Mouse (Mus musculus) cerebellum, adult 2 months (tissue): ENCODE results near the gene Bfsp2. TPM values are rescaled to one million over a fixed set of nuclear protein-coding genes. Genes with fewer than 3 reads are reported as not detected.

Source experiments
- DNase-seq, 2 experiments: peaks; one replicate each; pipeline ENCODE4 v3.0.0; 2021
- H3K27ac ChIP-seq: fragments of 200-500 bp; 2 replicates; pipeline ENCODE4 v1.5.1; 2012; ENCODE audit warnings: low read length, control low read depth, inconsistent platforms; ENCODE audit not compliant: insufficient read depth
- H3K27me3 ChIP-seq: fragments of 200-500 bp; 2 replicates; pipeline ENCODE4 v1.6.1; 2012; ENCODE audit warnings: inconsistent platforms, mild to moderate bottlenecking, low read length, moderate library complexity; ENCODE audit not compliant: control insufficient read depth, insufficient read depth
- H3K4me1 ChIP-seq: fragments of 200-500 bp; 2 replicates; pipeline ENCODE4 v1.6.1; 2011; ENCODE audit warnings: low read length; ENCODE audit not compliant: control insufficient read depth, insufficient read depth
- H3K4me3 ChIP-seq: fragments of 200-500 bp; replicated peaks from 2 replicates; pipeline ENCODE3; 2011; ENCODE audit warnings: mild to moderate bottlenecking, low read depth, low read length, control low read depth; ENCODE audit not compliant: insufficient read depth
- CTCF ChIP-seq: fragments of 200-500 bp; IDR thresholded peaks from 2 replicates; pipeline ENCODE4 v1.5.1; 2011; ENCODE audit warnings: low read depth, mild to moderate bottlenecking, control low read depth, low read length, moderate library complexity, borderline replicate concordance; ENCODE audit not compliant: insufficient read depth
- POLR2A ChIP-seq: fragments of 200-500 bp; IDR thresholded peaks from 2 replicates; pipeline ENCODE4 v1.6.1; 2011; ENCODE audit warnings: low read length, control low read depth, borderline replicate concordance; ENCODE audit not compliant: insufficient read depth
- WGBS: fragments of 180-500 bp; shearing (Covaris S2); methylation state at CpG from one replicate; pipeline ENCODE4 v1.1.7; 2018; 5-methylcytosine and 5-hydroxymethylcytosine counted together
- polyA plus RNA-seq: library from polyadenylated mRNA; depleted of rRNA; stranded (reverse); fragments of >200 nt; gene quantifications from 2 replicates; pipeline ENCODE4 v1.2.3, GENCODE M21; 2012

The Bfsp2 gene
- polyA plus RNA-seq, 1 experiment = 9.2 TPM

DNA sequence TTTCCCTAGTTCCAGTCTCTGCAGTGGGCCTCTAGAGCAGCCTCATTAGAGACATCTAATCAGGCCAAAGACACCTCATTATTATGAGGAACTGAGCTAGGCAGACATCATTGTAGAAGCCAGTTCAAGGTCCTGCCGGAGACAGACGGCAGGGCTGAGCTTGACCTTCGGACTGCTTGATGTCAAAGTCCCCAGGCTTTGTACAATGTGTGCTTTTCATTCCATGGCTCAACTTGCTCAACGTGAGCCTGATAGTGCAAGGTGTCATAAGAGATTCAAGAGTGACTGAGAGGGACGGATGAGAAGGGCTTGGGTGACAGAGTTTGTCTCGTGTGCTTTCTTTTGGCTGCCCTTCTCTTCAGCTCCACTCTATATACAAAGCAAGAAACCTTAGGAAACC is 4.8 kb downstream of the Bfsp2 start:
- no peak for TF ChIP-seq CTCF
- TF ChIP-seq POLR2A = no peak
- DNase-seq = no peak
- H3K27ac ChIP-seq = no peak overlapping the region
- 86% methylated on average over 6 of the region's 6 CpGs for WGBS
- H3K4me1 ChIP-seq = no peaks in the 10 kb centered on the region
- H3K4me3 ChIP-seq = no peak overlapping the region
- no peaks in the 10 kb centered on the region for H3K27me3 ChIP-seq

DNA sequence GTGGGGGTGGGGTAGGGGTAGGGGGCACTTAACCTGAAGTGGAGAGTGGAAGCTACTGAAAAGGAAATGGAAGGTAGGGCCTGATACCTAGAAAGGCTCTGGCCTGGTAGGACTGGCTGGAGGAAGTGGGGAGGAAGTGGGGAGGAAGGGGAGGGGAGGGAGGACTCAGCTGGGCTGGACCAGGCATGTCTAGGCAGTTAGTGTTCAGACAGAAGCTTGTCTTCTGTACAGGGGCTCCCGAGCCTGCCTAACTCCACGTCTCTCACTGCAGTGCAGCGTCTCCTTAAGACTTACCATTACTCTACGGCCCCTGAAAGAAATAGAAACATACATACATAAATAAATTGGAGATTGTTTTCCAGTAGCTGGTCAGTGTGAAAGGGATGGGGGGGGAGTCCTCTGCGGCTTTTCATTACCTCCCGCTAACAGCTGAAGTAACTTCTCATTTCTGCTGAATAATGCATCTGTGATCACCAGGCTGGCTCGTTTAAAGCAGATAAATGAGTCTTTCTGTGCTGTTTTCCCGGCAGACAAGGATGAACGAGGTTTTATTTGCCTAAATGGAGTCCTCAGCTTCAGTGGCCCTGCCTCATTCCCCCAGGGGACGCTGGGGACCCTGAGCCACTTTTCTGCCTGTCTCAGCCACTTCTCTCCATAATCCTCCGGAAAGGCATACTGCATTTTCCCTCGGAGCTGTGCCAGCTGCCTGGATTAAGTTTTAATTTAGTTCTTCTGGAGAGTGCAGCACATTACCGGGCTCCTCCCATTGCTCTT is 6.1 kb downstream of the Bfsp2 start:
- H3K4me3 ChIP-seq = no peak overlapping the region

DNA sequence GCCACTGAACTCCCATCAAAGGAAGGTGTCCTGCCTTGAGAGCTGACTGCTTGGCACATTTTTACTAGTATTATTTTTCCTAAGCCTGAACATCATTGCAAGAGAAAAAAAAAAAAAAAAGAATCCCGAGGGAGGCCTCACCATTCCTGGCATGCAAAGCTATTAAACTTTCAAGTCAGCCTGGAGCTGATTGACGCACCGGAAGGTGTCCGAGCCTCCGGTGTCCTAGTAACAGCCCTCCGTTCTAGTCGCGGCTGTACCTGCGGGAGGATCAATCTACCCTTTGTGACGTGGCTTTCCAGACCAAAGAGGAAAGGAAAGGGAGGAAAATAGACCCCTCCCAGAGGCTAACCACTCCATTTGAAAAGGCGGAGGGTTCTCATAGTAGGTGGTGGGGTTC is 8.4 kb downstream of the Bfsp2 start:
- WGBS = 31% methylated on average over 11 of the region's 11 CpGs
- DNase-seq = no peak
- no peak overlapping the region for H3K4me3 ChIP-seq
- H3K4me1 ChIP-seq = no peaks in the 10 kb centered on the region
- TF ChIP-seq CTCF = no peak
- no peak for TF ChIP-seq POLR2A
- no peaks in the 10 kb centered on the region for H3K27me3 ChIP-seq
- H3K27ac ChIP-seq = no peak overlapping the region

More for the DNA sequence above, 6.1 kb downstream of the Bfsp2 start:
- TF ChIP-seq POLR2A = no peak
- TF ChIP-seq CTCF = no peak
- no peak for DNase-seq
- 43% methylated on average over 13 of the region's 13 CpGs for WGBS
- Histone ChIP-seq H3K4me1 (no peaks in the 10 kb centered on the region), H3K27me3 (no peaks in the 10 kb centered on the region), H3K27ac (no peak overlapping the region)

DNA sequence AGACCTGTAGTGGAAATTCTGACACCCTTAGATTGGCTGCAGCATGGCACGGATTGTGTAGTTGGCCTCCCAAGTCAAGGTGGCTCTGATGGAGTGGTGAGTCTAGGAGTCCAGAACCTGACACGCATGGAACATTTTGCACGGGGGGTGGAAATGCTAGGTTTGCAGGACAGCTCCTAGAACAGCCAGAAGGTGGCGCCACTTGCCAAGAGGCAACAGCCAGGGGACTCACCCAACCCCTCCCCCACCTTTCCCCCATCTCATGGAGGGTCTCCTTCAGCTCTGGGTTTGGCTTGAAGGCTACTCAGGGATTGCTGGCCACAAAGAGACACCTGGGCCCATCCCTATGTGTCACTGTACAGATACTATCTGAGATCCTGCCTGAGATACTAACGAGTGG is 10.7 kb downstream of the Bfsp2 start:
- DNase-seq = no peak
- Histone ChIP-seq H3K27me3 (no peaks in the 10 kb centered on the region), H3K27ac (no peak overlapping the region), H3K4me1 (peaks cover 3% of the 10 kb centered on the region; the same call in 1 of the 2 replicates), H3K4me3 (no peak overlapping the region)
- TF ChIP-seq CTCF (peak; percentile 36; the same call in 1 of the 2 replicates), POLR2A (no peak)
- 73% methylated on average over 5 of the region's 5 CpGs for WGBS

DNA sequence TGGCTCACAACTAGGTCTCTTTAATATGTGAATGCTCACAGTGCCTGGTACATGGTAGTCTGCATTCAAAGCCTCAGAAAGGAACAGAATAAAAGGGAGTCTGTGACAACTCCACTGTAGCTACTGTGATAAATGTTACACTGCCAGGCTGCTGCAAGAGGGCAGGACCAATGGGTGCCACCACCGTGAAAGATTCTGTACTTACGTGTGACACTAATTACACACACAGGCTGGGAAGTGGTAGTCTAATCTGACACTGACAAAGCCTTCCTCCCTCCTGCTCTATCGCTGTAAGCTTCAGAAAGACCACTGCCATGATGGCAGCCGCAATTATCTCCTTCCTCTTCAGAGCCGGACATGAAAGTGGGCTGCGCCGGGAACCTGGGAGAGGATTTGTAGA is 11.3 kb downstream of the Bfsp2 start:
- no peak for TF ChIP-seq CTCF
- TF ChIP-seq POLR2A = no peak
- H3K27ac ChIP-seq = no peak overlapping the region
- peaks cover 3% of the 10 kb centered on the region; the same call in 1 of the 2 replicates for H3K4me1 ChIP-seq
- no peak for DNase-seq
- WGBS = 93% methylated on average over 7 of the region's 7 CpGs
- no peaks in the 10 kb centered on the region for H3K27me3 ChIP-seq
- no peak overlapping the region for H3K4me3 ChIP-seq

DNA sequence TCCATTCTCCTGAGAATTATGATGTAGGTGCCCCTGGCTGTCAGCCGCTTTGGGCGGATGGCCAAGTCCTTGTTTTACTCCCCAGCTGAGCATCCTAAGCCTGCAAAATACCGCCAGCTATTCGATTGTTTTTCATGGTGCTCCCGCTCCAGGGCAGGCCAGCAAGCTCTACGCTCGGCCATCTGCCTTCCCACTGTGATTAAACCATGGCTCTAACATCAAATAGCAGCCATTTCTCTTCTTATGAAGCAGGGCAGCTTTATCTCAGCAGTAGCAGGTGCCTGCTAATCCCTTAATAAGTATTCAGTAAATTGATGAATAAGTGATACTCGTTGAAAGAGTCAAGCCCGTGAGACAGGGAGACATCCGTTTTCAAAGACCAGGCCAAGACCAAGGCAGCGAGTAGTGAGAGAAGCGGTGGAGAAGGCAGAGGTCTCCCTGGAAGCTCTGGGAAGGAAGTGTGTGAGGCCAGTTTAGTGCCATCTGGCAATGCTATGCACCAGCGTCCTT is 14.5 kb downstream of the Bfsp2 start:
- no peak overlapping the region; the same call in 1 of the 2 replicates for H3K27ac ChIP-seq
- no peak for TF ChIP-seq POLR2A

DNA sequence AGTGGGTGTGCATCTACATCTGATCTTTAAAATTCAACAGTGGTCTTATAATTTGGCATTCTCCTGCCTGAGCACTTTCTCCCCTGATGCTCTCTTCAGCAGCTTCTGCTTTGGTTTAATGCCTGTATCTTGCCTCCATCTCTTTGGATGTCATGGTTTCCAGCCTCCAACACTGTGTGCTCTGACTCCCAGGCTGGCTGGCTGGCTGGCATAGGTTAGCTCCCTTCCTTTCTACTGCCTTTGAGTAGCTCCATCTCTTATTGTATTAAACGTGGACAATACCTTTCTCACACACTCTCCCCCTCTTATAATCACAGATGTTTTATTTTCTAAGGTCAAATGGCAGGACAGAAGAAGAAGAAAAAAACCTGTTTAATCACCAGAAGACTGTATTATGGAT is 14.9 kb downstream of the Bfsp2 start:
- DNase-seq = no peak
- 30% methylated on average over 1 of the region's 1 CpGs for WGBS

More for the DNA sequence above, 14.5 kb downstream of the Bfsp2 start:
- peak in 1 of 2 experiments; percentile 22 for DNase-seq
- H3K27me3 ChIP-seq = no peaks in the 10 kb centered on the region
- no peak overlapping the region for H3K4me3 ChIP-seq
- WGBS = 18% methylated on average over 13 of the region's 13 CpGs
- H3K4me1 ChIP-seq = peaks cover 3% of the 10 kb centered on the region; the same call in 1 of the 2 replicates

DNA sequence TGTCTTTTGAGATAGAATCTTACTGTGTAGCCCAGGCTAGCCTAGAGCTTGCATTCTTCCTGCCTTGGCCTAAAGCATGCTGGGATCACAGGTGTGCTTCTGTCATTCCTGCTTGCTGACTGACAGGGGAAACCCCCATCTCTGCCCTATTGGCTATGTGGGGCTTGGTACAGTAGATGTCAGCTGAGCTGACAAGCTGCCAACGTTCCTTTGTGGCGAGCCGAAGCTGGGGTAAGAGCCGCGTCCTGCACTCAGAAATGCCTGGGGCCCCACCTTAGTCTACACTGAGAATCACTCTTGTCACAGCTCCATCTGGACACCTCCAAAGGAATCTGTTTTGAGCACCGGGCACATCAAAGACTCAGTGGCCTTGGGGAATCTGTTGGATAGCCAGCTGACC is 16.4 kb downstream of the Bfsp2 start:
- TF ChIP-seq CTCF (no peak), POLR2A (no peak)
- 57% methylated on average over 6 of the region's 6 CpGs for WGBS
- Histone ChIP-seq H3K27me3 (no peaks in the 10 kb centered on the region), H3K27ac (no peak overlapping the region), H3K4me3 (no peak overlapping the region), H3K4me1 (peaks cover 3% of the 10 kb centered on the region; the same call in 1 of the 2 replicates)
- DNase-seq = no peak

More for the DNA sequence above, 14.9 kb downstream of the Bfsp2 start:
- no peak overlapping the region for H3K27ac ChIP-seq
- H3K27me3 ChIP-seq = no peaks in the 10 kb centered on the region
- H3K4me1 ChIP-seq = peaks cover 3% of the 10 kb centered on the region; the same call in 1 of the 2 replicates
- TF ChIP-seq CTCF (no peak), POLR2A (no peak)
- H3K4me3 ChIP-seq = no peak overlapping the region
